Mouse (Mus musculus): Measurements from ENCODE around the gene Cks1b. TPM values are rescaled to one million over a fixed set of nuclear protein-coding genes. Genes with fewer than 3 reads are reported as not detected.

The Cks1b gene
- polyA plus RNA-seq, 1 experiment, result 79.8 TPM

GRCm38 (mm10) chr3:89424416-89425140 lies 6.4 kb upstream of the Cks1b start:
- TF ChIP-seq POLR2A (IDR thresholded peaks at IDR 0.05; ENCODE audit: borderline replicate concordance, extremely low read depth, insufficient read depth, insufficient read length, poor library complexity, severe bottlenecking) (no peak), CTCF (IDR thresholded peaks at IDR 0.05; ENCODE audit: borderline replicate concordance, extremely low read depth, insufficient read depth, insufficient read length) (no peak)

GRCm38 (mm10) chr3:89422556-89423205 lies 4.5 kb upstream of the Cks1b start:
- no peak for DNase-seq (ENCODE audit: low read depth)
- TF ChIP-seq CTCF (IDR thresholded peaks at IDR 0.05; ENCODE audit: borderline replicate concordance, extremely low read depth, insufficient read depth, insufficient read length) (no peak), POLR2A (IDR thresholded peaks at IDR 0.05; ENCODE audit: borderline replicate concordance, extremely low read depth, insufficient read depth, insufficient read length, poor library complexity, severe bottlenecking) (no peak)

More at GRCm38 (mm10) chr3:89424416-89425140, 6.4 kb upstream of the Cks1b start:
- DNase-seq (ENCODE audit: low read depth), result no peak

GRCm38 (mm10) chr3:89421810-89422473 lies 3.8 kb upstream of the Cks1b start:
- TF ChIP-seq POLR2A (IDR thresholded peaks at IDR 0.05; ENCODE audit: borderline replicate concordance, extremely low read depth, insufficient read depth, insufficient read length, poor library complexity, severe bottlenecking) (no peak), CTCF (IDR thresholded peaks at IDR 0.05; ENCODE audit: borderline replicate concordance, extremely low read depth, insufficient read depth, insufficient read length) (no peak)
- DNase-seq (ENCODE audit: low read depth), result peak; percentile 19

GRCm38 (mm10) chr3:89421002-89421774 lies 3.0 kb upstream of the Cks1b start:
- DNase-seq (ENCODE audit: low read depth), result peak; percentile 78
- TF ChIP-seq POLR2A (IDR thresholded peaks at IDR 0.05; ENCODE audit: borderline replicate concordance, extremely low read depth, insufficient read depth, insufficient read length, poor library complexity, severe bottlenecking) (no peak), CTCF (IDR thresholded peaks at IDR 0.05; ENCODE audit: borderline replicate concordance, extremely low read depth, insufficient read depth, insufficient read length) (no peak)

- TF ChIP-seq CTCF (IDR thresholded peaks at IDR 0.05; ENCODE audit: borderline replicate concordance, extremely low read depth, insufficient read depth, insufficient read length) (no peak), POLR2A (IDR thresholded peaks at IDR 0.05; ENCODE audit: borderline replicate concordance, extremely low read depth, insufficient read depth, insufficient read length, poor library complexity, severe bottlenecking) (no peak)
- DNase-seq (ENCODE audit: low read depth), result no peak
Measured at GRCm38 (mm10) chr3:89420421-89420820, 2.2 kb upstream of the Cks1b start.

- no peak for DNase-seq (ENCODE audit: low read depth)
- TF ChIP-seq CTCF (IDR thresholded peaks at IDR 0.05; ENCODE audit: borderline replicate concordance, extremely low read depth, insufficient read depth, insufficient read length), result no peak
- no peak for TF ChIP-seq POLR2A (IDR thresholded peaks at IDR 0.05; ENCODE audit: borderline replicate concordance, extremely low read depth, insufficient read depth, insufficient read length, poor library complexity, severe bottlenecking)
Measured at GRCm38 (mm10) chr3:89419981-89420380, 1.8 kb upstream of the Cks1b start.

GRCm38 (mm10) chr3:89419571-89419970 lies 1.4 kb upstream of the Cks1b start:
- peak; percentile 29 for DNase-seq (ENCODE audit: low read depth)
- TF ChIP-seq POLR2A (IDR thresholded peaks at IDR 0.05; ENCODE audit: borderline replicate concordance, extremely low read depth, insufficient read depth, insufficient read length, poor library complexity, severe bottlenecking), result no peak
- TF ChIP-seq CTCF (IDR thresholded peaks at IDR 0.05; ENCODE audit: borderline replicate concordance, extremely low read depth, insufficient read depth, insufficient read length), result no peak

- TF ChIP-seq POLR2A (IDR thresholded peaks at IDR 0.05; ENCODE audit: borderline replicate concordance, extremely low read depth, insufficient read depth, insufficient read length, poor library complexity, severe bottlenecking) (no peak), CTCF (IDR thresholded peaks at IDR 0.05; ENCODE audit: borderline replicate concordance, extremely low read depth, insufficient read depth, insufficient read length) (no peak)
- no peak for DNase-seq (ENCODE audit: low read depth)
Measured at GRCm38 (mm10) chr3:89418861-89419250, 673 bp upstream of the Cks1b start.

GRCm38 (mm10) chr3:89417840-89418169 lies 378 bp downstream of the Cks1b start:
- peak; percentile 95 for DNase-seq (ENCODE audit: low read depth)
- TF ChIP-seq CTCF (IDR thresholded peaks at IDR 0.05; ENCODE audit: borderline replicate concordance, extremely low read depth, insufficient read depth, insufficient read length), result no peak
- 0 out of 2 replicates have a peak, but pooled peaks have one; percentile 26 for TF ChIP-seq POLR2A (IDR thresholded peaks at IDR 0.05; ENCODE audit: borderline replicate concordance, extremely low read depth, insufficient read depth, insufficient read length, poor library complexity, severe bottlenecking)

GRCm38 (mm10) chr3:89417131-89417530 lies 1.1 kb downstream of the Cks1b start:
- no peak for TF ChIP-seq POLR2A (IDR thresholded peaks at IDR 0.05; ENCODE audit: borderline replicate concordance, extremely low read depth, insufficient read depth, insufficient read length, poor library complexity, severe bottlenecking)
- no peak for TF ChIP-seq CTCF (IDR thresholded peaks at IDR 0.05; ENCODE audit: borderline replicate concordance, extremely low read depth, insufficient read depth, insufficient read length)
- no peak for DNase-seq (ENCODE audit: low read depth)

GRCm38 (mm10) chr3:89416158-89416557 lies 2.0 kb downstream of the Cks1b start:
- no peak for TF ChIP-seq POLR2A (IDR thresholded peaks at IDR 0.05; ENCODE audit: borderline replicate concordance, extremely low read depth, insufficient read depth, insufficient read length, poor library complexity, severe bottlenecking)
- TF ChIP-seq CTCF (IDR thresholded peaks at IDR 0.05; ENCODE audit: borderline replicate concordance, extremely low read depth, insufficient read depth, insufficient read length), result no peak
- DNase-seq (ENCODE audit: low read depth), result no peak

Data from brain, embryonic 14.5 days (tissue).